Mouse (Mus musculus) adipose tissue, adult 10 weeks (tissue): Measurements from ENCODE around the gene Ttll5. TPM values are rescaled to one million over a fixed set of nuclear protein-coding genes. Genes with fewer than 3 reads are reported as not detected.

ENCODE experiments used
- polyA plus RNA-seq: library from polyadenylated mRNA; stranded (reverse); fragments of 350-450 nt; fragmentation: Illumina TruSeq; extraction: RNeasy Lipid Tissue Mini Kit (QIAGEN cat#74804); gene quantifications from one replicate; pipeline ENCODE4 v1.2.3, GENCODE M21; 2014; ENCODE audit warnings: low read depth, low replicate concordance

Ttll5 gene
- 13.4 TPM for polyA plus RNA-seq

GRCm38 (mm10) chr12:85824438-85825264, at the start of gene Ttll5, which contains the start of gene Erg28:
Gene Ttll5, plus strand, starts transcription at chr12:85824659.
Gene Erg28, minus strand, starts transcription at chr12:85824550.

GRCm38 (mm10) chr12:86078553-86079201, 254.2 kb downstream of the Ttll5 start, which contains the start of gene Tgfb3:
Gene Tgfb3, minus strand, starts transcription at chr12:86079041.

GRCm38 (mm10) chr12:86082481-86083012, 258.1 kb downstream of the Ttll5 start, which contains the start of gene Ift43:
Gene Ift43, plus strand, starts transcription at chr12:86082541.

Other genes with a start within 250 kb of the Ttll5 start
- gene Jdp2, start 225.6 kb upstream of the Ttll5 start, polyA plus RNA-seq, result 8.9 TPM
- gene Batf, start 138.0 kb upstream of the Ttll5 start, polyA plus RNA-seq, result 1.4 TPM
- gene Flvcr2, start 78.1 kb upstream of the Ttll5 start, polyA plus RNA-seq, result 1.8 TPM
- gene Erg28, start 109 bp upstream of the Ttll5 start, polyA plus RNA-seq, result 40.8 TPM